Mouse (Mus musculus): ENCODE data around the gene Mat2b.

DNA sequence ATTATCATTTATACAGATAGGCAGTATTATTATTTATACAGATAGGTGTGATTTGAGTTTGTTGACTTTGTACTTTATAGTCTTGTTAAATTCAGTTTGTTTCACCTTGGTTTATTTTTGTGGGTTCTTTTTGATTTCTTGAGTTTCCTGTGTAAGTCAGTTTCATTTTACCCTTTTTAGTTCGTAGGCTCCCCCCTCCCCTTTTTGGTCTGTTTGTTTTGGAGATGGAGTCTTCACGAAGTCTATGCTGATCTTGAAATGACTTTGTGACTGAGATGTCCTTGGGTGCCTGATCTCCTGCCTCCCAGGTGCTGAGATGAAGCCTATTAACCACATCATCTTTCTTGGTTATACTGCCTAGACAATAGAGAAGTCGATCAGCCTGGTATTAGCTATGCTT, 49.3 kb upstream of the Mat2b start:
- TF ChIP-seq POLR2A (IDR thresholded peaks at IDR 0.05; ENCODE audit: borderline replicate concordance, extremely low read depth, low read depth, low read length) (no peak), CTCF (IDR thresholded peaks at IDR 0.05; ENCODE audit: insufficient read depth, low read length) (no peak)
